Mouse (Mus musculus) heart, adult 2 months (tissue): ENCODE data around the gene Rarres2.

ENCODE experiments used
- CTCF ChIP-seq: fragments of 200-600 bp; IDR thresholded peaks from 2 replicates; pipeline ENCODE4 v1.8.1; 2022; ENCODE audit warnings: antibody characterized with exemption, mild to moderate bottlenecking, moderate library complexity
- POLR2A ChIP-seq: fragments of 200-500 bp; IDR thresholded peaks from 2 replicates; pipeline ENCODE4 v1.6.1; 2011; ENCODE audit warnings: mild to moderate bottlenecking, low read depth, low read length, control low read depth; ENCODE audit not compliant: insufficient read depth

GRCm38 (mm10) chr6:48555956-48556355 is 16.6 kb downstream of the Rarres2 start:
- TF ChIP-seq POLR2A = no peak
- TF ChIP-seq CTCF = no peak
